Mouse (Mus musculus): ENCODE measurements around the gene Echdc2.

- no peak for TF ChIP-seq POLR2AphosphoS5 (IDR thresholded peaks at IDR 0.05; ENCODE audit: insufficient replicate concordance, low read depth, low read length)
- no peak for TF ChIP-seq CTCF (IDR thresholded peaks at IDR 0.05; ENCODE audit: low read depth, low read length)
- TF ChIP-seq GATA1 (IDR thresholded peaks at IDR 0.05; ENCODE audit: borderline replicate concordance, low read length) = no peak
- no peak for TF ChIP-seq TAL1 (conservative IDR thresholded peaks at IDR 0.05; ENCODE audit: low read depth, low read length)
Observed at GRCm38 (mm10) chr4:108166874-108167273, 1.6 kb downstream of the Echdc2 start.

All from G1E (cell line).